Mouse (Mus musculus) ES-E14 (cell line): ENCODE data around the gene Kdm4b. TPM values are rescaled to one million over a fixed set of nuclear protein-coding genes. Genes with fewer than 3 reads are reported as not detected.

ENCODE experiments used
- DNase-seq: peaks from one replicate; pipeline ENCODE4 v3.0.0-alpha.2; 2013; ENCODE audit warnings: low read depth, low spot score
- H3K27ac ChIP-seq: 2 replicates; pipeline ENCODE4 v1.5.1; 2012; ENCODE audit warnings: low read depth, mild to moderate bottlenecking, low read length, moderate library complexity, mixed read lengths; ENCODE audit not compliant: poor library complexity, insufficient read depth, severe bottlenecking
- H3K36me3 ChIP-seq: 2 replicates; pipeline ENCODE4 v1.6.1; 2012; ENCODE audit warnings: mild to moderate bottlenecking, low read length, moderate library complexity, mixed read lengths; ENCODE audit not compliant: control insufficient read depth, poor library complexity, insufficient read depth, severe bottlenecking
- H3K4me1 ChIP-seq, 2 experiments: fragments of 150-350 bp in 1 of 2; sonication (generic) in 1 of 2; 2 replicates each; pipeline ENCODE4 v1.6.1; 2012; ENCODE audit warnings: low read length in 2 of 2, mild to moderate bottlenecking in 1 of 2, mixed read lengths in 1 of 2; ENCODE audit not compliant: control insufficient read depth in 2 of 2, insufficient read depth in 2 of 2, poor library complexity in 1 of 2
- H3K4me3 ChIP-seq, 2 experiments: fragments of 150-350 bp in 1 of 2; sonication (generic) in 1 of 2; 2 replicates each; pipeline ENCODE4 v1.5.1; 2012; ENCODE audit warnings: low read length in 2 of 2, low read depth in 1 of 2, mild to moderate bottlenecking in 1 of 2, mixed read lengths in 1 of 2; ENCODE audit not compliant: insufficient read depth in 1 of 2, poor library complexity in 1 of 2, severe bottlenecking in 1 of 2
- H3K9ac ChIP-seq: 2 replicates; pipeline ENCODE4 v1.6.1; 2012; ENCODE audit warnings: low read depth, mild to moderate bottlenecking, low read length, mixed read lengths; ENCODE audit not compliant: poor library complexity, insufficient read depth, severe bottlenecking
- H3K9me3 ChIP-seq: fragments of 150-350 bp; sonication (generic); 2 replicates; pipeline ENCODE4 v1.6.1; 2012; ENCODE audit warnings: low read depth, mild to moderate bottlenecking, low read length; ENCODE audit not compliant: control insufficient read depth, insufficient read depth
- CHD2 ChIP-seq: IDR thresholded peaks from 2 replicates; pipeline ENCODE4 v1.6.1; 2014; ENCODE audit warnings: mild to moderate bottlenecking, low read depth, low read length, inconsistent platforms
- HCFC1 ChIP-seq: IDR thresholded peaks from 2 replicates; pipeline ENCODE4 v1.6.1; 2012; ENCODE audit warnings: low read length, inconsistent platforms, borderline replicate concordance; ENCODE audit not compliant: insufficient read depth
- MAFK ChIP-seq: IDR thresholded peaks from 2 replicates; pipeline ENCODE4 v1.6.1; 2014; ENCODE audit warnings: mild to moderate bottlenecking, low read depth, low read length, inconsistent platforms; ENCODE audit not compliant: insufficient read depth
- ZC3H11A ChIP-seq: IDR thresholded peaks from 2 replicates; pipeline ENCODE4 v1.6.1; 2012; ENCODE audit warnings: low read depth, mild to moderate bottlenecking, inconsistent platforms, low read length, borderline replicate concordance
- ZNF384 ChIP-seq: IDR thresholded peaks from 2 replicates; pipeline ENCODE4 v1.6.1; 2012; ENCODE audit warnings: low read depth, low read length, inconsistent platforms
- in situ Hi-C, 2 experiments: fragments of 600-800 bp; cut with MboI; formaldehyde crosslinking; loops; one replicate each; pipeline ENCODE4 v1.15.1; 2025; ENCODE audit warnings: low sequenced_read_pairs in 2 of 2, inconsistent platforms in 1 of 2; ENCODE audit not compliant: unreplicated experiment in 2 of 2
- total RNA-seq: library from RNA; depleted of rRNA; stranded (reverse); fragments of 300-350 nt; gene quantifications from 2 replicates; pipeline ENCODE4 v1.2.3, GENCODE M21; 2012; rRNA removed

Kdm4b gene
- 21.1 and 43.7 TPM in 2 replicates for total RNA-seq

DNA sequence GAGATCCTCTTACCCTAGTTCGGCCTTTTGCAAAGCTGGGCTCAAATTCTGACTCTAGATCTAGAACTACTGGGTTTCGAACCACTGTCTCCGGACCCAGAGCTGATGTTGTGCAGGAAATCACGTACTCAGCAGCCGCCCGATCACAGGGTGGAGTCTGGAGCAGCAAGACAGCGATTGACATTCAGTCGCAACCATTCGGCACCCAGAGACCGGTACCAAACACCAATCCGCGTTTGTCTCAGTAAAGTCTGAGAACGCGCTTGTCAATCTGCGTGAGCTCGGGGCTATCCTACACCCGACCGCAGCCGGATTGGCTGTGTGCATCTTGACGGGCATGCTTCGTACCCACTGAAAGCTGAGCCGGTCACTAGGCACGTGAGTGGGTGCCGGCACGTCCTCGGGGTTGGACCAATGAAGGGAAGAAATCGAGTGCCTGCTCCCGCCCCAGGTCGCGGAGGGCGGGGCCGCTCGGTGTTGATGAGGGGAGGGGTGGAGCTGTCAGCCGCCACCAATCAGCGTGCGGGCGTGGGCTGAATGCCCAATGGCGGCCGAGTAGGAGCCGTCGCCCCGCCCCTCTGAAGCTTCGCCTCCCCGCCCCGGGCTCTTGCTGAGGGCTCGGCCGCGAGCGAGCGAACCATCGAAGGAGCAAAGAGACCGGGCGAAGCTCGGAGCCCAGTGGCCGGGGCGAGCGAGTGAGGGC lies at the start of gene Kdm4b:
Gene Kdm4b, plus strand, starts transcription at position 613 of the 703 bp plus-strand sequence.
- TF ChIP-seq CHD2 (peak; percentile 91), MAFK (no peak)
- Histone ChIP-seq H3K9ac (peak within 1 kb of the TSS; percentile 94), H3K9me3 (no peaks in the 10 kb centered on the region), H3K4me1 (peaks cover 1 to 10% of the 10 kb centered on the region in 2 experiments; a peak in 2 of 4 replicates), H3K36me3 (peaks cover 22% of the 10 kb centered on the region), H3K27ac (peak within 1 kb of the TSS; percentile 62), H3K4me3 (peak within 1 kb of the TSS; percentile 68 to 94)
- DNase-seq, result peak; percentile 98
- in situ Hi-C loops, result no loop called here

DNA sequence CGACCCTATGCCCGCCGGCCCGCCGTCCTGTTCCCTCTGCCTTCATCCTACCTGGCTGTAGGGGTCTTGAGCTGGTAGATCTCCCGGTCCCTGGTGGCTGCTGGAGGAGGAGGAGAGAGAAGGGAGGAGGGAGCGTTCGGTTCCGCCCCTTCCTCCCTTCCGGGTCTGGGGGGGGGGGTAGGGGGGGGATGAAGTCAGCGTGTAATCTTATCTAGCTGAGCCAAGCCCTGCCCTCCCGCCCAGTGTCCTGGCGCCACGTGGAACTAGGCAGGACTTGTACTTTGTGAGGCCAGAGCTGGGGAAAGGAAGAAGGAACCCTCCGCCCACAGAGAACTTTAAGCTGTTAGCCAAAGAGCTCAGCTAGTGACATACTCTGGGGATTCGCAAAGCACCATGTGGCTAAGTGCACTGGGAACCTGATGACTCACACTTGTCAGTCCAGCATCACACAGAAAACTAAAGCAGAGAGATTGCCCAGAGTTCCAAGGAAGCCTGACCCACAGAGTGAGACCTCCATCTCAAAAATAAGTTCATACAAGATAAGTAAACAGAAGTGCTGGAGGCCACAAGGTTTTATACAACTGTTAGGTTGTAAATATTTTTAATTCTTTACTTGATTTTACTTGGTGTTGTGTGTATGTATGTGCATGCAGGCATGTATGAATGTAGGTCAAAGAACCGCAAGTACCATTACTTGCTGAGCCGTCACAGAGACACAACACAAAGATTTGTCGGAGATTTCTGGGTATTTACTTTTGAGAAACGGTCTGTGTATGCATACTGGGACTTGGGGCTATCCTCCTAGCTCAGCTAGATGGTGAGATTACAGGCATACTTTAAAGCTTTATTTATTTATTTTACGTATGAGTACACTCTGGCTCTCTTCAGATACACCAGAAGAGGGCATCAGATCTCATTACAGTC lies 49.0 kb upstream of the Kdm4b start, which contains the start of gene Ticam1:
Gene Ticam1, minus strand, starts transcription at position 144 of the 924 bp plus-strand sequence.
- Histone ChIP-seq H3K36me3 (peaks cover 20% of the 10 kb centered on the region), H3K9me3 (no peaks in the 10 kb centered on the region), H3K27ac (peak within 1 kb of the TSS; percentile 52), H3K9ac (peak within 1 kb of the TSS; percentile 78), H3K4me3 (peak within 1 kb of the TSS; percentile 73 to 82), H3K4me1 (peaks cover 8 to 11% of the 10 kb centered on the region in 2 experiments; a peak in 3 of 4 replicates)
- no peak for TF ChIP-seq HCFC1
- TF ChIP-seq CHD2, result no peak
- TF ChIP-seq MAFK, result no peak
- TF ChIP-seq ZC3H11A, result no peak
- no peak for TF ChIP-seq ZNF384
- in situ Hi-C loops, result no loop called here
- DNase-seq, result peak; percentile 83

DNA sequence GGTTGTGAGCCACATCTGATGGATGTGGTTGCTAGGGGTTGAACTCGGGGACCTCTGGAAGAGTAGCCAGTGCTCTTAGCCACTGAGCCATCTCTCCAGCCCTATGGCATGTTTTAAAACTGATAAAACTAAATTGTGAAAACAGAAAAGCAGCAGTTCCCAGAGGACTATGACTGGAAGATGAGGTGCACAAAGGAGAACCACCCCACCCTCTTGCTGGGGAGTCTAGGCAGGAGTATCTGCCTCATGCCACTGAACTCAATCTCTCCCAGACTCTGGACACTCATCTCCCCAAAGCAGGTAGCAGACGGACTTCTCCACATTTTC lies 48.3 kb upstream of the Kdm4b start:
- TF ChIP-seq HCFC1 (no peak), CHD2 (no peak), MAFK (no peak)
- in situ Hi-C loops, result no loop called here
- Histone ChIP-seq H3K4me3 (no peak overlapping the region), H3K36me3 (peaks cover 20% of the 10 kb centered on the region), H3K9me3 (no peaks in the 10 kb centered on the region), H3K4me1 (peaks cover 8 to 11% of the 10 kb centered on the region in 2 experiments; a peak in 3 of 4 replicates), H3K9ac (no peak overlapping the region), H3K27ac (no peak overlapping the region)
- no peak for DNase-seq

GRCm38 (mm10) chr17:56278340-56278739 lies 47.5 kb upstream of the Kdm4b start:
- in situ Hi-C loops, result no loop called here
- no peak overlapping the region for H3K4me3 ChIP-seq
- no peaks in the 10 kb centered on the region for H3K9me3 ChIP-seq
- peaks cover 27% of the 10 kb centered on the region for H3K36me3 ChIP-seq
- H3K4me1 ChIP-seq, result peaks cover 8 to 12% of the 10 kb centered on the region in 2 experiments; a peak in 3 of 4 replicates
- no peak overlapping the region for H3K9ac ChIP-seq
- DNase-seq, result no peak
- H3K27ac ChIP-seq, result no peak overlapping the region
- TF ChIP-seq ZNF384, result no peak
- TF ChIP-seq ZC3H11A, result no peak
- TF ChIP-seq CHD2, result no peak
- TF ChIP-seq HCFC1, result no peak
